Mouse (Mus musculus) midbrain, embryonic 10.5 days (tissue): ENCODE measurements around the gene Myog. TPM values are rescaled to one million over a fixed set of nuclear protein-coding genes. Genes with fewer than 3 reads are reported as not detected.

ENCODE experiments used
- DNase-seq: peaks from one replicate; pipeline ENCODE4 v3.0.0-alpha.2; 2017; ENCODE audit warnings: low spot score
- H3K27ac ChIP-seq: fragments of 300-500 bp; sonication (generic); replicated peaks from 2 replicates; pipeline ENCODE4 v1.5.1; 2016; ENCODE audit warnings: mild to moderate bottlenecking
- H3K27me3 ChIP-seq: fragments of 300-500 bp; sonication (generic); 2 replicates; pipeline ENCODE4 v1.6.1; 2016; ENCODE audit warnings: low read depth, mild to moderate bottlenecking; ENCODE audit not compliant: poor library complexity, severe bottlenecking
- H3K36me3 ChIP-seq: fragments of 300-500 bp; sonication (generic); 2 replicates; pipeline ENCODE4 v1.6.1; 2016; ENCODE audit warnings: mild to moderate bottlenecking, moderate library complexity
- H3K4me1 ChIP-seq: fragments of 300-500 bp; sonication (generic); 2 replicates; pipeline ENCODE4 v1.6.1; 2016
- H3K4me3 ChIP-seq: fragments of 300-500 bp; sonication (generic); 2 replicates; pipeline ENCODE4 v1.5.1; 2016; ENCODE audit warnings: mild to moderate bottlenecking, moderate library complexity
- H3K9me3 ChIP-seq: fragments of 300-500 bp; sonication (generic); replicated peaks from 2 replicates; pipeline ENCODE4 v1.6.1; 2016; ENCODE audit warnings: mild to moderate bottlenecking
- WGBS: fragments of 180-500 bp; shearing (Covaris S2); methylation state at CpG from one replicate; pipeline ENCODE4 v1.1.7; 2016; 5-methylcytosine and 5-hydroxymethylcytosine counted together
- polyA plus RNA-seq: library from polyadenylated mRNA; unstranded; fragments of >200 nt; fragmentation: Nextera tagmentation; extraction: Ambion mirVana; gene quantifications from 2 replicates; pipeline ENCODE4 v1.2.1, GENCODE M21; 2016

Myog gene
- polyA plus RNA-seq, 1 experiment from 2014 or later, result 0.07 TPM

GRCm38 (mm10) chr1:134310729-134311128 is 20.9 kb downstream of the Myog start:
- Histone ChIP-seq H3K27ac (no peak overlapping the region), H3K4me1 (peaks cover 15% of the 10 kb centered on the region), H3K4me3 (no peak overlapping the region), H3K9me3 (no peaks in the 10 kb centered on the region), H3K27me3 (no peaks in the 10 kb centered on the region), H3K36me3 (no peaks in the 10 kb centered on the region)
- DNase-seq, result no peak
- 97% methylated on average over 3 of the region's 3 CpGs for WGBS

- no peaks in the 10 kb centered on the region for H3K9me3 ChIP-seq
- no peak for DNase-seq
- H3K36me3 ChIP-seq, result no peaks in the 10 kb centered on the region
- no peak overlapping the region for H3K27ac ChIP-seq
- no peaks in the 10 kb centered on the region for H3K27me3 ChIP-seq
- peaks cover 12% of the 10 kb centered on the region for H3K4me1 ChIP-seq
- whole genome bisulfite sequencing, result 91% methylated on average over 7 of the region's 7 CpGs
- H3K4me3 ChIP-seq, result no peak overlapping the region
Observed at GRCm38 (mm10) chr1:134311760-134312159, 22.0 kb downstream of the Myog start.

GRCm38 (mm10) chr1:134315181-134315580 is 25.4 kb downstream of the Myog start:
- peaks cover 3% of the 10 kb centered on the region; the same call in 1 of the 2 replicates for H3K4me1 ChIP-seq
- 91% methylated on average over 5 of the region's 5 CpGs for WGBS
- no peak overlapping the region for H3K4me3 ChIP-seq
- no peaks in the 10 kb centered on the region for H3K27me3 ChIP-seq
- H3K36me3 ChIP-seq, result no peaks in the 10 kb centered on the region
- no peak overlapping the region for H3K27ac ChIP-seq
- DNase-seq, result no peak
- no peaks in the 10 kb centered on the region for H3K9me3 ChIP-seq

GRCm38 (mm10) chr1:134316361-134316760 is 26.6 kb downstream of the Myog start:
- H3K4me3 ChIP-seq, result no peak overlapping the region
- no peaks in the 10 kb centered on the region for H3K27me3 ChIP-seq
- H3K4me1 ChIP-seq, result peaks cover 15% of the 10 kb centered on the region
- WGBS, result 89% methylated on average over 9 of the region's 9 CpGs
- H3K27ac ChIP-seq, result no peak overlapping the region; the same call in 1 of the 2 replicates
- DNase-seq, result no peak
- H3K36me3 ChIP-seq, result no peaks in the 10 kb centered on the region
- no peaks in the 10 kb centered on the region for H3K9me3 ChIP-seq

- peaks cover 16% of the 10 kb centered on the region for H3K4me1 ChIP-seq
- H3K4me3 ChIP-seq, result no peak overlapping the region
- H3K27ac ChIP-seq, result no peak overlapping the region
- no peaks in the 10 kb centered on the region for H3K9me3 ChIP-seq
- H3K36me3 ChIP-seq, result no peaks in the 10 kb centered on the region
- DNase-seq, result no peak
- no peaks in the 10 kb centered on the region for H3K27me3 ChIP-seq
- 85% methylated on average over 5 of the region's 5 CpGs for WGBS
Observed at GRCm38 (mm10) chr1:134318261-134318660, 28.5 kb downstream of the Myog start.

GRCm38 (mm10) chr1:134320691-134321301 is 31.0 kb downstream of the Myog start:
- Histone ChIP-seq H3K4me3 (no peak overlapping the region), H3K4me1 (peaks cover 16% of the 10 kb centered on the region), H3K27me3 (no peaks in the 10 kb centered on the region), H3K27ac (peak overlapping the region; percentile 42), H3K9me3 (no peaks in the 10 kb centered on the region), H3K36me3 (no peaks in the 10 kb centered on the region)
- 83% methylated on average over 14 of the region's 14 CpGs for WGBS
- DNase-seq, result no peak

- Histone ChIP-seq H3K27ac (no peak overlapping the region), H3K36me3 (no peaks in the 10 kb centered on the region), H3K4me3 (no peak overlapping the region), H3K27me3 (no peaks in the 10 kb centered on the region), H3K9me3 (no peaks in the 10 kb centered on the region), H3K4me1 (peaks cover 16% of the 10 kb centered on the region)
- no peak for DNase-seq
- 84% methylated on average over 6 of the region's 6 CpGs for WGBS
Observed at GRCm38 (mm10) chr1:134322591-134322990, 32.8 kb downstream of the Myog start.

- H3K27me3 ChIP-seq, result no peaks in the 10 kb centered on the region
- 90% methylated on average over 12 of the region's 12 CpGs for WGBS
- H3K9me3 ChIP-seq, result no peaks in the 10 kb centered on the region
- no peak overlapping the region for H3K27ac ChIP-seq
- no peak for DNase-seq
- no peaks in the 10 kb centered on the region for H3K4me1 ChIP-seq
- no peaks in the 10 kb centered on the region for H3K36me3 ChIP-seq
- no peak overlapping the region for H3K4me3 ChIP-seq
Observed at GRCm38 (mm10) chr1:134326841-134327346, 37.1 kb downstream of the Myog start.

- H3K4me1 ChIP-seq, result peaks cover 13% of the 10 kb centered on the region; the same call in 1 of the 2 replicates
- no peak overlapping the region for H3K4me3 ChIP-seq
- no peak overlapping the region for H3K27ac ChIP-seq
- no peaks in the 10 kb centered on the region for H3K9me3 ChIP-seq
- peak; percentile 75 for DNase-seq
- no peaks in the 10 kb centered on the region for H3K27me3 ChIP-seq
- 62% methylated on average over 20 of the region's 20 CpGs for WGBS
- no peaks in the 10 kb centered on the region for H3K36me3 ChIP-seq
Observed at GRCm38 (mm10) chr1:134331879-134332635, 42.3 kb downstream of the Myog start.

- H3K36me3 ChIP-seq, result no peaks in the 10 kb centered on the region
- no peak within 1 kb of the TSS for H3K4me3 ChIP-seq
- 67% methylated on average over 13 of the region's 13 CpGs for WGBS
- H3K27me3 ChIP-seq, result no peaks in the 10 kb centered on the region
- DNase-seq, result no peak
- peaks cover 13% of the 10 kb centered on the region; the same call in 1 of the 2 replicates for H3K4me1 ChIP-seq
- no peaks in the 10 kb centered on the region for H3K9me3 ChIP-seq
- no peak within 1 kb of the TSS for H3K27ac ChIP-seq
Observed at GRCm38 (mm10) chr1:134332770-134333271, 43.0 kb downstream of the Myog start, which contains the start of gene Ppfia4. Ppfia4 (minus strand) TSS chr1:134332928.

GRCm38 (mm10) chr1:134333371-134334110 is 43.8 kb downstream of the Myog start:
- no peak for DNase-seq
- H3K27me3 ChIP-seq, result no peaks in the 10 kb centered on the region
- peaks cover 13% of the 10 kb centered on the region; the same call in 1 of the 2 replicates for H3K4me1 ChIP-seq
- H3K4me3 ChIP-seq, result no peak overlapping the region
- H3K27ac ChIP-seq, result no peak overlapping the region
- no peaks in the 10 kb centered on the region for H3K36me3 ChIP-seq
- WGBS, result 80% methylated on average over 10 of the region's 10 CpGs
- no peaks in the 10 kb centered on the region for H3K9me3 ChIP-seq

GRCm38 (mm10) chr1:134334111-134334827 is 44.5 kb downstream of the Myog start:
- Histone ChIP-seq H3K4me3 (no peak overlapping the region), H3K4me1 (peaks cover 13% of the 10 kb centered on the region; the same call in 1 of the 2 replicates), H3K36me3 (no peaks in the 10 kb centered on the region), H3K27me3 (no peaks in the 10 kb centered on the region), H3K9me3 (no peaks in the 10 kb centered on the region), H3K27ac (no peak overlapping the region)
- DNase-seq, result no peak
- 85% methylated on average over 7 of the region's 7 CpGs for WGBS
